Mouse (Mus musculus) erythroblast, embryonic 14.5 days (primary cell): ENCODE data around the gene Slc6a3.

ENCODE experiments used
- GATA1 ChIP-seq: IDR thresholded peaks from 2 replicates; pipeline ENCODE4 v1.6.1; 2012; ENCODE audit warnings: low read length, inconsistent platforms, mixed read lengths
- TAL1 ChIP-seq: IDR thresholded peaks from 3 replicates; pipeline ENCODE4 v1.6.1; 2012; ENCODE audit warnings: low read length, inconsistent platforms, mixed read lengths

- TF ChIP-seq GATA1 (no peak), TAL1 (no peak)
Observed at GRCm38 (mm10) chr13:73596276-73596675, 59.7 kb downstream of the Slc6a3 start.
